Mouse (Mus musculus): Measurements from ENCODE around the gene Olfr11. TPM values are rescaled to one million over a fixed set of nuclear protein-coding genes. Genes with fewer than 3 reads are reported as not detected.

The Olfr11 gene
- not detected for polyA plus RNA-seq (2015; fragmentation: Illumina TruSeq; extraction: RNeasy Lipid Tissue Mini Kit (QIAGEN cat#74804); ENCODE audit: insufficient read depth, low replicate concordance)

DNA sequence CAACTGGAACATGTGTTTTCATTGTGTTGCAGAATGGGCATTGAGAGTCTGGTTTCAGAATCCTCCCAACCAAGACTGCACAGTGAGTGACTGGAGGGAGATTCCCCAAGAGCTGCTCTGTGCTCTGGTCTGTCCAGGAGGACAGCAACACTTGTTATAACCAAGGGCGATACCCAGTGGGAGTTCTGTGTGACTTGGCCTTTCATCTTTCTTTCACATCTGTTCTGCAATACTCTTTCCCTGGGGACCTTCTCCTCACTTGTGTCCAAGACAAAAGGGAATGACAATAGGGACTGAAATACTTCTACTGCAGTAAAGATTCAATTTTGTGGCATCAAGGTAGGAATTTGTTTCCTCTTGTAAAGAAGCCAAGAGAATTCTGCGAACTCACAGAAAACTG is at the start of gene Olfr11:
Olfr11 (minus strand) TSS at position 101 of the 400 bp plus-strand sequence.

DNA sequence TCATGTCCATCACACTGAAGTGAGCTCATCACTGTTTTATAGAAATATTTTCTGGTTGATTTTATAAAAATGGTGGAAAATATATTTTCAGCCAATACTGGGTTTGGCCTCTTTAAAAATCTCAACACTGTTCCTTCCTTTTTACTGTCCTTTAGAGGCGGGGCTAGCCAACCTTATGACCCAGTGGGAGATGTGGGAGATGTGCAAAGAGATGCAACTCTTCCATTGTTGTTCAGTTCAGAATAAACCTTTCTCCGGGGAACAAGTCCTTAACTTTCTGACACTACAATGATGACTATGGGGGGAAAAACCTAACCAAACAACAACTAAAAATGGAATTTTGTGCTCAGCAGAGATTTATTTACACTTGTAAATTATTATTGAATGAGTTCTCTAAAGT is 35.0 kb upstream of the Olfr11 start, which contains the start of gene Olfr1360:
Olfr1360 (minus strand) TSS at position 101 of the 400 bp plus-strand sequence.

GRCm38 (mm10) chr13:21663286-21663685 is 21.0 kb upstream of the Olfr11 start, which contains the start of gene Olfr1361:
Olfr1361 (minus strand) TSS chr13:21663386.

DNA sequence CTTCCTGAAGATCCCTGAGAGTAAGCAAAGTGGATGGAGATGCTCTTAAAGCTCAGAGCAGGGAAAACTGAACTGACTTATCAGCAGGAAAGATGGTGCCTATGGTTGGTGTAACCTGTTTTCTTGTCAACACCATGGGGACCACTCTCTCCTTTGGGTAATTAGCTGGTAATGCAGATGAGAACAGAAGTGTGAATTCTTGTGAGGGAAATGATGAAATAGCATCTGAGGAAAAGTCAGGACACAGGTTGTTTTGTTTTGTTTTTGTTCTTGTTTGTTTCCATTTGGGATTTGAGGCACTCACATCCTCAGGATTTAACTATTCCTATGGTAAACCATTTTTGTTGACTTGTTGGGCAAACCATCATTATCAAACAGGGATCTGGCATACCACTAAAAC is 28.4 kb downstream of the Olfr11 start, which contains the start of gene Olfr1362:
Olfr1362 (minus strand) TSS at position 101 of the 400 bp plus-strand sequence.

Other genes starting within 250 kb of the Olfr11 start
- gene Zkscan3, start 239.8 kb downstream of the Olfr11 start, polyA plus RNA-seq (2015; fragmentation: Illumina TruSeq; extraction: RNeasy Lipid Tissue Mini Kit (QIAGEN cat#74804); ENCODE audit: insufficient read depth, low replicate concordance): 109 TPM
- 1.5 TPM for gene Pgbd1, start 201.5 kb downstream of the Olfr11 start, polyA plus RNA-seq (2015; fragmentation: Illumina TruSeq; extraction: RNeasy Lipid Tissue Mini Kit (QIAGEN cat#74804); ENCODE audit: insufficient read depth, low replicate concordance)
- gene Zscan26, start 188.8 kb downstream of the Olfr11 start, polyA plus RNA-seq (2015; fragmentation: Illumina TruSeq; extraction: RNeasy Lipid Tissue Mini Kit (QIAGEN cat#74804); ENCODE audit: insufficient read depth, low replicate concordance): 108 TPM
- 0.32 TPM for gene Nkapl, start 174.0 kb downstream of the Olfr11 start, polyA plus RNA-seq (2015; fragmentation: Illumina TruSeq; extraction: RNeasy Lipid Tissue Mini Kit (QIAGEN cat#74804); ENCODE audit: insufficient read depth, low replicate concordance)
- gene Zkscan4, start 163.6 kb downstream of the Olfr11 start, polyA plus RNA-seq (2015; fragmentation: Illumina TruSeq; extraction: RNeasy Lipid Tissue Mini Kit (QIAGEN cat#74804); ENCODE audit: insufficient read depth, low replicate concordance): 1.2 TPM
- gene Gm10065, start 163.1 kb downstream of the Olfr11 start, polyA plus RNA-seq (2015; fragmentation: Illumina TruSeq; extraction: RNeasy Lipid Tissue Mini Kit (QIAGEN cat#74804); ENCODE audit: insufficient read depth, low replicate concordance): not detected
- gene AK157302, start 147.3 kb downstream of the Olfr11 start, polyA plus RNA-seq (2015; fragmentation: Illumina TruSeq; extraction: RNeasy Lipid Tissue Mini Kit (QIAGEN cat#74804); ENCODE audit: insufficient read depth, low replicate concordance): 1.3 TPM
- 1.8 TPM for gene Gm11273, start 141.1 kb downstream of the Olfr11 start, polyA plus RNA-seq (2015; fragmentation: Illumina TruSeq; extraction: RNeasy Lipid Tissue Mini Kit (QIAGEN cat#74804); ENCODE audit: insufficient read depth, low replicate concordance)
- 19.1 TPM for gene Zkscan8, start 111.4 kb downstream of the Olfr11 start, polyA plus RNA-seq (2015; fragmentation: Illumina TruSeq; extraction: RNeasy Lipid Tissue Mini Kit (QIAGEN cat#74804); ENCODE audit: insufficient read depth, low replicate concordance)
- gene Olfr1366, start 99.7 kb downstream of the Olfr11 start, polyA plus RNA-seq (2015; fragmentation: Illumina TruSeq; extraction: RNeasy Lipid Tissue Mini Kit (QIAGEN cat#74804); ENCODE audit: insufficient read depth, low replicate concordance): not detected
- gene Olfr1535, start 82.6 kb downstream of the Olfr11 start, polyA plus RNA-seq (2015; fragmentation: Illumina TruSeq; extraction: RNeasy Lipid Tissue Mini Kit (QIAGEN cat#74804); ENCODE audit: insufficient read depth, low replicate concordance): not detected
- gene Olfr1364, start 60.8 kb downstream of the Olfr11 start, polyA plus RNA-seq (2015; fragmentation: Illumina TruSeq; extraction: RNeasy Lipid Tissue Mini Kit (QIAGEN cat#74804); ENCODE audit: insufficient read depth, low replicate concordance): not detected
- gene Olfr1362, start 28.5 kb downstream of the Olfr11 start, polyA plus RNA-seq (2015; fragmentation: Illumina TruSeq; extraction: RNeasy Lipid Tissue Mini Kit (QIAGEN cat#74804); ENCODE audit: insufficient read depth, low replicate concordance): not detected
- not detected for gene Olfr1361, start 20.9 kb upstream of the Olfr11 start, polyA plus RNA-seq (2015; fragmentation: Illumina TruSeq; extraction: RNeasy Lipid Tissue Mini Kit (QIAGEN cat#74804); ENCODE audit: insufficient read depth, low replicate concordance)
- gene Olfr1360, start 34.9 kb upstream of the Olfr11 start, polyA plus RNA-seq (2015; fragmentation: Illumina TruSeq; extraction: RNeasy Lipid Tissue Mini Kit (QIAGEN cat#74804); ENCODE audit: insufficient read depth, low replicate concordance): not detected
- not detected for gene Olfr1359, start 55.6 kb upstream of the Olfr11 start, polyA plus RNA-seq (2015; fragmentation: Illumina TruSeq; extraction: RNeasy Lipid Tissue Mini Kit (QIAGEN cat#74804); ENCODE audit: insufficient read depth, low replicate concordance)
- gene Hist1h2bl, start 73.6 kb upstream of the Olfr11 start, polyA plus RNA-seq (2015; fragmentation: Illumina TruSeq; extraction: RNeasy Lipid Tissue Mini Kit (QIAGEN cat#74804); ENCODE audit: insufficient read depth, low replicate concordance): not detected
- gene Hist1h2ai, start 73.9 kb upstream of the Olfr11 start, polyA plus RNA-seq (2015; fragmentation: Illumina TruSeq; extraction: RNeasy Lipid Tissue Mini Kit (QIAGEN cat#74804); ENCODE audit: insufficient read depth, low replicate concordance): not detected
- gene Hist1h3h, start 75.1 kb upstream of the Olfr11 start, polyA plus RNA-seq (2015; fragmentation: Illumina TruSeq; extraction: RNeasy Lipid Tissue Mini Kit (QIAGEN cat#74804); ENCODE audit: insufficient read depth, low replicate concordance): not detected
- gene Hist1h2bm, start 79.5 kb upstream of the Olfr11 start, polyA plus RNA-seq (2015; fragmentation: Illumina TruSeq; extraction: RNeasy Lipid Tissue Mini Kit (QIAGEN cat#74804); ENCODE audit: insufficient read depth, low replicate concordance): not detected
- not detected for gene Hist1h4j, start 92.5 kb upstream of the Olfr11 start, polyA plus RNA-seq (2015; fragmentation: Illumina TruSeq; extraction: RNeasy Lipid Tissue Mini Kit (QIAGEN cat#74804); ENCODE audit: insufficient read depth, low replicate concordance)
- gene Hist1h4k, start 108.0 kb upstream of the Olfr11 start, polyA plus RNA-seq (2015; fragmentation: Illumina TruSeq; extraction: RNeasy Lipid Tissue Mini Kit (QIAGEN cat#74804); ENCODE audit: insufficient read depth, low replicate concordance): not detected
- gene Hist1h2ak, start 111.3 kb upstream of the Olfr11 start, polyA plus RNA-seq (2015; fragmentation: Illumina TruSeq; extraction: RNeasy Lipid Tissue Mini Kit (QIAGEN cat#74804); ENCODE audit: insufficient read depth, low replicate concordance): not detected
- not detected for gene Hist1h2bn, start 111.6 kb upstream of the Olfr11 start, polyA plus RNA-seq (2015; fragmentation: Illumina TruSeq; extraction: RNeasy Lipid Tissue Mini Kit (QIAGEN cat#74804); ENCODE audit: insufficient read depth, low replicate concordance)
- gene Hist1h1b, start 138.1 kb upstream of the Olfr11 start, polyA plus RNA-seq (2015; fragmentation: Illumina TruSeq; extraction: RNeasy Lipid Tissue Mini Kit (QIAGEN cat#74804); ENCODE audit: insufficient read depth, low replicate concordance): not detected
- not detected for gene Hist1h3i, start 140.9 kb upstream of the Olfr11 start, polyA plus RNA-seq (2015; fragmentation: Illumina TruSeq; extraction: RNeasy Lipid Tissue Mini Kit (QIAGEN cat#74804); ENCODE audit: insufficient read depth, low replicate concordance)
- gene Hist1h2an, start 144.7 kb upstream of the Olfr11 start, polyA plus RNA-seq (2015; fragmentation: Illumina TruSeq; extraction: RNeasy Lipid Tissue Mini Kit (QIAGEN cat#74804); ENCODE audit: insufficient read depth, low replicate concordance): not detected
- not detected for gene Hist1h2bp, start 144.9 kb upstream of the Olfr11 start, polyA plus RNA-seq (2015; fragmentation: Illumina TruSeq; extraction: RNeasy Lipid Tissue Mini Kit (QIAGEN cat#74804); ENCODE audit: insufficient read depth, low replicate concordance)
- 1.1 TPM for gene Hist1h2bq, start 167.7 kb upstream of the Olfr11 start, polyA plus RNA-seq (2015; fragmentation: Illumina TruSeq; extraction: RNeasy Lipid Tissue Mini Kit (QIAGEN cat#74804); ENCODE audit: insufficient read depth, low replicate concordance)
- gene Hist1h2ao, start 167.9 kb upstream of the Olfr11 start, polyA plus RNA-seq (2015; fragmentation: Illumina TruSeq; extraction: RNeasy Lipid Tissue Mini Kit (QIAGEN cat#74804); ENCODE audit: insufficient read depth, low replicate concordance): not detected
- gene Hist1h4m, start 169.2 kb upstream of the Olfr11 start, polyA plus RNA-seq (2015; fragmentation: Illumina TruSeq; extraction: RNeasy Lipid Tissue Mini Kit (QIAGEN cat#74804); ENCODE audit: insufficient read depth, low replicate concordance): not detected
- gene Hist1h4n, start 189.7 kb upstream of the Olfr11 start, polyA plus RNA-seq (2015; fragmentation: Illumina TruSeq; extraction: RNeasy Lipid Tissue Mini Kit (QIAGEN cat#74804); ENCODE audit: insufficient read depth, low replicate concordance): not detected
- not detected for gene Hist1h2ap, start 191.0 kb upstream of the Olfr11 start, polyA plus RNA-seq (2015; fragmentation: Illumina TruSeq; extraction: RNeasy Lipid Tissue Mini Kit (QIAGEN cat#74804); ENCODE audit: insufficient read depth, low replicate concordance)
- gene Hist1h2br, start 191.2 kb upstream of the Olfr11 start, polyA plus RNA-seq (2015; fragmentation: Illumina TruSeq; extraction: RNeasy Lipid Tissue Mini Kit (QIAGEN cat#74804); ENCODE audit: insufficient read depth, low replicate concordance): 0.81 TPM